Mouse (Mus musculus): ENCODE measurements at regions not wholly inside any gene's neighbourhood (a gene's known extent, or its start where the extent isn't known, plus 50 kb on each side); places are given as distances from the start of the nearest gene placed in this dataset.

GRCm38 (mm10) chr14:24781674-24782073 is 294.7 kb downstream of the Rps24 start:
- TF ChIP-seq EP300 (IDR thresholded peaks at IDR 0.05; ENCODE audit: low read depth) (no peak), CTCF (IDR thresholded peaks at IDR 0.05; ENCODE audit: low read depth) (no peak)
- Histone ChIP-seq H3K27ac (ENCODE audit: low read depth) (no peak overlapping the region), H3K4me2 (ENCODE audit: low read depth, low read length) (no peak overlapping the region), H3K36me3 (replicated peaks; ENCODE audit: control insufficient read depth, insufficient read depth, low read length) (no peaks in the 10 kb centered on the region), H3K9ac (replicated peaks; ENCODE audit: low read depth, low read length) (no peak overlapping the region), H3K9me3 (replicated peaks; ENCODE audit: control insufficient read depth, low read length) (no peaks in the 10 kb centered on the region), H3K4me3 (ENCODE audit: low read depth, low read length) (no peak overlapping the region), H3K4me1 (ENCODE audit: control insufficient read depth, insufficient read depth) (peaks cover 15% of the 10 kb centered on the region), H3K27me3 (ENCODE audit: control insufficient read depth, insufficient read depth, low read length) (no peaks in the 10 kb centered on the region)
- ATAC-seq (ENCODE audit: insufficient read depth, low read depth), result no peak
- DNase-seq (ENCODE audit: low spot score), result no peak
- WGBS, result 89% methylated on average over 3 of the region's 3 CpGs

GRCm38 (mm10) chr14:24783889-24784288 is 297.0 kb downstream of the Rps24 start:
- ATAC-seq (ENCODE audit: insufficient read depth, low read depth) (no peak), DNase-seq (ENCODE audit: low spot score) (no peak)
- WGBS, result 66% methylated on average over 6 of the region's 6 CpGs
- TF ChIP-seq CTCF (IDR thresholded peaks at IDR 0.05; ENCODE audit: low read depth) (no peak), EP300 (IDR thresholded peaks at IDR 0.05; ENCODE audit: low read depth) (no peak)
- Histone ChIP-seq H3K27ac (ENCODE audit: low read depth) (no peak overlapping the region), H3K4me3 (ENCODE audit: low read depth, low read length) (no peak overlapping the region), H3K27me3 (ENCODE audit: control insufficient read depth, insufficient read depth, low read length) (no peaks in the 10 kb centered on the region), H3K4me2 (ENCODE audit: low read depth, low read length) (no peak overlapping the region), H3K9me3 (replicated peaks; ENCODE audit: control insufficient read depth, low read length) (no peaks in the 10 kb centered on the region), H3K36me3 (replicated peaks; ENCODE audit: control insufficient read depth, insufficient read depth, low read length) (no peaks in the 10 kb centered on the region), H3K9ac (replicated peaks; ENCODE audit: low read depth, low read length) (no peak overlapping the region), H3K4me1 (ENCODE audit: control insufficient read depth, insufficient read depth) (peaks cover 15% of the 10 kb centered on the region)

- H3K27ac ChIP-seq (ENCODE audit: low read depth), result no peak overlapping the region
- H3K9ac ChIP-seq (replicated peaks; ENCODE audit: low read depth, low read length), result no peak overlapping the region
- ATAC-seq (ENCODE audit: insufficient read depth, low read depth) (no peak), DNase-seq (ENCODE audit: low spot score) (no peak)
- H3K4me1 ChIP-seq (ENCODE audit: control insufficient read depth, insufficient read depth), result 0 out of 2 replicates have a peak, but pooled peaks cover 5% of the 10 kb centered on the region
- no peak for TF ChIP-seq CTCF (IDR thresholded peaks at IDR 0.05; ENCODE audit: low read depth)
- no peak for TF ChIP-seq EP300 (IDR thresholded peaks at IDR 0.05; ENCODE audit: low read depth)
- no peaks in the 10 kb centered on the region for H3K36me3 ChIP-seq (replicated peaks; ENCODE audit: control insufficient read depth, insufficient read depth, low read length)
- no peak overlapping the region for H3K4me3 ChIP-seq (ENCODE audit: low read depth, low read length)
- no peaks in the 10 kb centered on the region for H3K27me3 ChIP-seq (ENCODE audit: control insufficient read depth, insufficient read depth, low read length)
- H3K4me2 ChIP-seq (ENCODE audit: low read depth, low read length), result no peak overlapping the region
- no peaks in the 10 kb centered on the region for H3K9me3 ChIP-seq (replicated peaks; ENCODE audit: control insufficient read depth, low read length)
- 74% methylated on average over 5 of the region's 5 CpGs for WGBS
Measured at GRCm38 (mm10) chr14:24785452-24785851, 298.5 kb downstream of the Rps24 start.

GRCm38 (mm10) chr14:24793375-24794285 is 306.7 kb downstream of the Rps24 start:
- H3K27ac ChIP-seq (ENCODE audit: low read depth), result peak overlapping the region; percentile 48
- DNase-seq (ENCODE audit: low spot score) (no peak), ATAC-seq (ENCODE audit: insufficient read depth, low read depth) (peak; percentile 73)
- no peak overlapping the region for H3K4me2 ChIP-seq (ENCODE audit: low read depth, low read length)
- H3K9me3 ChIP-seq (replicated peaks; ENCODE audit: control insufficient read depth, low read length), result no peaks in the 10 kb centered on the region
- 61% methylated on average over 10 of the region's 10 CpGs for WGBS
- H3K36me3 ChIP-seq (replicated peaks; ENCODE audit: control insufficient read depth, insufficient read depth, low read length), result no peaks in the 10 kb centered on the region
- no peak overlapping the region for H3K4me3 ChIP-seq (ENCODE audit: low read depth, low read length)
- no peaks in the 10 kb centered on the region for H3K4me1 ChIP-seq (ENCODE audit: control insufficient read depth, insufficient read depth)
- TF ChIP-seq EP300 (IDR thresholded peaks at IDR 0.05; ENCODE audit: low read depth) (no peak), CTCF (IDR thresholded peaks at IDR 0.05; ENCODE audit: low read depth) (no peak)
- H3K9ac ChIP-seq (replicated peaks; ENCODE audit: low read depth, low read length), result no peak overlapping the region
- H3K27me3 ChIP-seq (ENCODE audit: control insufficient read depth, insufficient read depth, low read length), result no peaks in the 10 kb centered on the region

GRCm38 (mm10) chr14:24794359-24794845 is 307.5 kb downstream of the Rps24 start:
- DNase-seq (ENCODE audit: low spot score), result no peak
- no peak overlapping the region for H3K4me3 ChIP-seq (ENCODE audit: low read depth, low read length)
- no peak overlapping the region for H3K4me2 ChIP-seq (ENCODE audit: low read depth, low read length)
- ATAC-seq (ENCODE audit: insufficient read depth, low read depth), result no peak
- peak overlapping the region; percentile 48; the same call in 1 of the 2 replicates for H3K27ac ChIP-seq (ENCODE audit: low read depth)
- TF ChIP-seq EP300 (IDR thresholded peaks at IDR 0.05; ENCODE audit: low read depth) (no peak), CTCF (IDR thresholded peaks at IDR 0.05; ENCODE audit: low read depth) (no peak)
- H3K9ac ChIP-seq (replicated peaks; ENCODE audit: low read depth, low read length), result no peak overlapping the region
- no peaks in the 10 kb centered on the region for H3K9me3 ChIP-seq (replicated peaks; ENCODE audit: control insufficient read depth, low read length)
- no peaks in the 10 kb centered on the region for H3K36me3 ChIP-seq (replicated peaks; ENCODE audit: control insufficient read depth, insufficient read depth, low read length)
- WGBS, result 71% methylated on average over 12 of the region's 12 CpGs
- no peaks in the 10 kb centered on the region for H3K27me3 ChIP-seq (ENCODE audit: control insufficient read depth, insufficient read depth, low read length)
- no peaks in the 10 kb centered on the region for H3K4me1 ChIP-seq (ENCODE audit: control insufficient read depth, insufficient read depth)
